Mouse (Mus musculus): ENCODE data around the gene Srpk1.

DNA sequence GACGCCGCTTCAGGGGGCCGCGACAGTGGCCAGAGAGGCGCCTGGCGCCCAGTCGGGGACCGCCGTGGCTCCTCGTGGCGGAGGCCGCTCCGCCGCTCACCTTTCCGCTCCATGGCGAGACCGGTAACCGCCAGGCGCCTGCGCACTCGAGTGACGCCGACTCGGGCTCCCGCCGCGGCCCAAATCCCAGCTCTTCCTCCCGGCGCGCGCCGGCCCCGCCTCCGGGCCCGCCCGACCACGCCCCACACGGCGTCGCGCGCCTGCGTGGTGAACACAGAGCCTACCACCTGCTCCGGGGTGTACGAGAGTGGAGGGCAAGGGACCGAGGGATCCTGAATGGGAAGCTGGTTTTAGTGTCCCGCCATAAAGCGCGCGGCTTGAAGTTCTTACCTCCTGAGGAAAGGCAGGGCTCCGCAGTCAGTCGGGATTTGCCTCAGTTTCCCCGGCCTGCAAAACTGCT is at the start of gene Srpk1:
- TF ChIP-seq EP300 (IDR thresholded peaks at IDR 0.05; ENCODE audit: low read depth) (no peak), CTCF (IDR thresholded peaks at IDR 0.05; ENCODE audit: low read depth) (no peak)
